Mouse (Mus musculus): ENCODE data around the gene Selplg.

Gene Selplg

GRCm38 (mm10) chr5:113772905-113773519 is 59.4 kb downstream of the Selplg start:
- in situ Hi-C loops (cut with MboI, MseI), result loop anchor here (5.0 to 10.0 kb wide), 3 partner anchors 44 to 672 kb away; partner anchors contain the start of genes Mmab and Mvk

- in situ Hi-C loops (cut with MboI, MseI), result loop anchor here (5.0 to 10.0 kb wide), 3 partner anchors 45 to 672 kb away; partner anchors contain the start of genes Mmab and Mvk
Measured at GRCm38 (mm10) chr5:113772450-113772895, 60.0 kb downstream of the Selplg start, which contains the start of the genes Sart3 and Iscu. Gene Sart3, minus strand, starts transcription at chr5:113772510. Gene Iscu, plus strand, starts transcription at chr5:113772748.

GRCm38 (mm10) chr5:113771213-113772162 is 61.0 kb downstream of the Selplg start:
- in situ Hi-C loops (cut with MboI, MseI), result loop anchor here (5.0 to 10.0 kb wide), 3 partner anchors 46 to 673 kb away; partner anchors contain the start of genes Mmab and Mvk

- in situ Hi-C loops (cut with MboI, MseI), result loop anchor here (10.0 kb wide), 1 partner anchor 1424 kb away; the partner anchor contains the start of genes Hps4 and Srrd
Measured at GRCm38 (mm10) chr5:113768806-113769205, 63.6 kb downstream of the Selplg start.
